Mouse (Mus musculus) hindbrain, embryonic 10.5 days (tissue): Measurements from ENCODE around the gene Smok3c. TPM values are rescaled to one million over a fixed set of nuclear protein-coding genes. Genes with fewer than 3 reads are reported as not detected.
"Not testable (repeated sequence)": the region's sequence is repeated elsewhere in the genome, so short reads cannot be mapped to it uniquely, and the experiment has no call there.

Experiments used
- DNase-seq: peaks from one replicate; pipeline ENCODE4 v3.0.0-alpha.2; 2017; ENCODE audit warnings: low spot score
- H3K27ac ChIP-seq: fragments of 300-500 bp; sonication (generic); 2 replicates; pipeline ENCODE4 v1.5.1; 2016; ENCODE audit warnings: mild to moderate bottlenecking, moderate library complexity
- H3K27me3 ChIP-seq: fragments of 300-500 bp; sonication (generic); 2 replicates; pipeline ENCODE4 v1.6.1; 2016; ENCODE audit warnings: mild to moderate bottlenecking; ENCODE audit not compliant: poor library complexity, insufficient read depth, severe bottlenecking
- H3K36me3 ChIP-seq: fragments of 300-500 bp; sonication (generic); 2 replicates; pipeline ENCODE4 v1.6.1; 2016; ENCODE audit warnings: mild to moderate bottlenecking, moderate library complexity
- H3K4me1 ChIP-seq: fragments of 300-500 bp; sonication (generic); replicated peaks from 2 replicates; pipeline ENCODE4 v1.6.1; 2016; ENCODE audit warnings: mild to moderate bottlenecking
- H3K4me3 ChIP-seq: fragments of 300-500 bp; sonication (generic); 2 replicates; pipeline ENCODE4 v1.5.1; 2016; ENCODE audit warnings: mild to moderate bottlenecking, moderate library complexity
- H3K9me3 ChIP-seq: fragments of 300-500 bp; sonication (generic); 2 replicates; pipeline ENCODE4 v1.6.1; 2016; ENCODE audit warnings: mild to moderate bottlenecking, moderate library complexity
- WGBS: fragments of 180-500 bp; shearing (Covaris S2); methylation state at CpG from one replicate; pipeline ENCODE4 v1.1.7; 2016; 5-methylcytosine and 5-hydroxymethylcytosine counted together
- polyA plus RNA-seq: library from polyadenylated mRNA; unstranded; fragments of >200 nt; fragmentation: Nextera tagmentation; extraction: Ambion mirVana; gene quantifications from 2 replicates; pipeline ENCODE4 v1.2.1, GENCODE M21; 2016

Smok3c gene
- polyA plus RNA-seq = not detected in 2 replicates

- H3K36me3 ChIP-seq, DNase-seq, H3K4me3 ChIP-seq, H3K9me3 ChIP-seq, H3K27me3 ChIP-seq, H3K27ac ChIP-seq, H3K4me1 ChIP-seq: not testable (repeated sequence)
- no CpG with 5 or more reads among the region's 5 CpGs for WGBS
Observed at GRCm38 (mm10) chr5:138052894-138053293, at the start of gene Smok3c. Gene Smok3c (plus strand): TSS chr5:138053194.

GRCm38 (mm10) chr5:138009437-138009836, 43.6 kb upstream of the Smok3c start:
- H3K4me3 ChIP-seq = no peak overlapping the region
- DNase-seq = no peak
- WGBS = 92% methylated on average over 5 of the region's 5 CpGs
- H3K36me3 ChIP-seq = no peaks in the 10 kb centered on the region
- no peaks in the 10 kb centered on the region for H3K4me1 ChIP-seq
- H3K9me3 ChIP-seq = peaks cover 5% of the 10 kb centered on the region; the same call in 1 of the 2 replicates
- no peak overlapping the region for H3K27ac ChIP-seq
- H3K27me3 ChIP-seq = no peaks in the 10 kb centered on the region

DNA sequence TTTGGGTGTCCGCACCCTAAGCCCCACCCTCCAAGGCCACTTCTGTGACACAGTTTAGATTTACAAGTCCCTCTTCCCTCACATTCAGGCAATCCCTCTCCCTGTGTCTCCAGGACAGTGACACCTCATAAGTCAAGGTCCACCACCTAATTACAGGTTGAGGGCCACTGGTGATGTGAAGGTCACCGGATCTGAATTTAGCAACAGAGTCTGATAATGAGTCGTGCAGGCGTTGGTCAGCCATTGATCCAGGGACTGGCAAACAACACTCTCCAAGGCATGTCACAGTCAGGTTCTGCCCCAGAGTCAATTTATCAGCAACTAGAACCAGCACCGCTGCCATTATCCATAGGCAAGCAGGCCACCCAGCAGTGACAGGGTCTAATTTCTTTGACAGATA, 40.6 kb upstream of the Smok3c start:
- Histone ChIP-seq H3K9me3 (no peaks in the 10 kb centered on the region), H3K4me1 (0 out of 2 replicates have a peak, but pooled peaks cover 4% of the 10 kb centered on the region), H3K36me3 (no peaks in the 10 kb centered on the region), H3K4me3 (no peak overlapping the region), H3K27me3 (no peaks in the 10 kb centered on the region), H3K27ac (no peak overlapping the region)
- 92% methylated on average over 5 of the region's 5 CpGs for WGBS
- DNase-seq = no peak

GRCm38 (mm10) chr5:138016530-138016929, 36.5 kb upstream of the Smok3c start:
- Histone ChIP-seq H3K27ac (no peak overlapping the region), H3K36me3 (no peaks in the 10 kb centered on the region), H3K9me3 (no peaks in the 10 kb centered on the region), H3K27me3 (no peaks in the 10 kb centered on the region), H3K4me3 (no peak overlapping the region), H3K4me1 (0 out of 2 replicates have a peak, but pooled peaks cover 4% of the 10 kb centered on the region)
- 85% methylated on average over 2 of the region's 2 CpGs for WGBS
- no peak for DNase-seq

DNA sequence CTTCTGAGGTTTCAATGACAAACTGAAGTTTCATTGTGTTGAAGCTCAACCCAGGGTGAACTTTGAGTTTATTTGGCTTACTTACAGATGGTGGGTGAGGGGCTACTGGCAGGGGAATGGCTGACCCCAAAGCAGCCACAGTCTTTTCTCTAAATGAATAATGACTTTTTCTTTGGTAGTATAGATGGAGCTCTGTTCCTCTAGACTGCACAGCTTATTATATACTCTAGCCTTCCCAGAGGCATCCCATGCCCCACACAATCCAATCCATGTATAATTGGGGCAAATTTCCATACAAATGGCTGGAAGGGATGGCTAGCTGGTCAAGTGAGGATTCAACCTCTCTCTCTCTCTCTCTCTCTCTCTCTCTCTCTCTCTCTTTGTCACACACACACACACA, 36.0 kb upstream of the Smok3c start:
- H3K36me3 ChIP-seq = no peaks in the 10 kb centered on the region
- no peak for DNase-seq
- no peaks in the 10 kb centered on the region for H3K9me3 ChIP-seq
- no peak overlapping the region for H3K27ac ChIP-seq
- 0 out of 2 replicates have a peak, but pooled peaks cover 4% of the 10 kb centered on the region for H3K4me1 ChIP-seq
- H3K4me3 ChIP-seq = no peak overlapping the region
- H3K27me3 ChIP-seq = no peaks in the 10 kb centered on the region

DNA sequence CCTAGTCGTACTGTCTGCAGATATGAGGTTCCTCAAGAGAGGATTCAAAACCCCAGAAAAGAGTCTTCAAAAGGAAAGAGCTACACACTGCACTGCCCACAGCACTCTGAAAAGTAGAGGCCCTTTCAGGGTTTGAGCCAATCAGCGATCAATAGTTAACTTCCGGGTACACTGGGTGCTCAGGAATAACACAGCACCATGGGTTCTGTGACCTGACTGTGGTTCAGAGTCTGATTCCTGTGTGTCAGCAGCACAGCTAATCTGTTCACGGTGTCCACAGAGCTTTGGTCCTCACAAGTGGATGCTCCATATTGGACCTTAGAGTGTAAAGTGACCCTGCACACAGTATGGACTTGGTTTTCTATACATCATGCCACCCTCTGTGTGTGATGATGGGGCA, 33.4 kb upstream of the Smok3c start:
- not testable (repeated sequence) for DNase-seq, H3K4me3 ChIP-seq, H3K27me3 ChIP-seq, H3K9me3 ChIP-seq, H3K4me1 ChIP-seq, H3K27ac ChIP-seq, H3K36me3 ChIP-seq
- WGBS = 92% methylated on average over 4 of the region's 4 CpGs

GRCm38 (mm10) chr5:138020961-138021479, 32.0 kb upstream of the Smok3c start, which contains the start of the genes Smok3a and Smok3b:
Gene Smok3a (plus strand): TSS chr5:138021261.
Gene Smok3b (plus strand): TSS chr5:138021429.
- not testable (repeated sequence) for H3K27me3 ChIP-seq, H3K36me3 ChIP-seq, H3K4me3 ChIP-seq, H3K9me3 ChIP-seq, H3K27ac ChIP-seq, DNase-seq, H3K4me1 ChIP-seq
- 92% methylated on average over 4 of the region's 7 CpGs for WGBS

- no peaks in the 10 kb centered on the region for H3K36me3 ChIP-seq
- no peak overlapping the region for H3K27ac ChIP-seq
- no peak for DNase-seq
- no peak overlapping the region for H3K4me3 ChIP-seq
- H3K9me3 ChIP-seq = no peaks in the 10 kb centered on the region
- no peaks in the 10 kb centered on the region for H3K27me3 ChIP-seq
- 90% methylated on average over 4 of the region's 4 CpGs for WGBS
- no peaks in the 10 kb centered on the region for H3K4me1 ChIP-seq
Observed at GRCm38 (mm10) chr5:138073803-138074202, 20.8 kb downstream of the Smok3c start.

DNA sequence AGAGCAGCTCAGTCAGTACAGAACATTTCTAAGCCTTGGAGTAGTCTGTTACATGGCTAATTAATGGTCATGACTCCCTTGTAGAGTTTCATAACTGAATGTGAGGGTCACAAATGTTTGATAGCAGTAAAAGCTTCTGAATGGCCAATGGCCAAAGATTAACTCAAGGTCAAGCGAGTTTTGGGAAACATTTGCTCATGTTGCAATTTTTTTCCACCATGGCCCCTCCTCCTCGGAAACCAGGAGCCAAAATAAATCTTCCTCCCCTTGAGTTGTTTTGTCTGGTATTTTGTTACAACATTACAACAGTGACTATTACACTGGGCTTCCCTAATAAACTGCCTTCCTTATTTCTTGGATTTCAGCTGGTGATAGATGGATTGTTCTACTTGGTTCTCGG, 22.7 kb downstream of the Smok3c start:
- Histone ChIP-seq H3K4me3 (no peak overlapping the region), H3K27me3 (no peaks in the 10 kb centered on the region), H3K36me3 (no peaks in the 10 kb centered on the region), H3K27ac (no peak overlapping the region), H3K4me1 (no peaks in the 10 kb centered on the region), H3K9me3 (no peaks in the 10 kb centered on the region)
- 79% methylated on average over 3 of the region's 3 CpGs for WGBS
- DNase-seq = no peak

GRCm38 (mm10) chr5:138076148-138076547, 23.2 kb downstream of the Smok3c start:
- DNase-seq = no peak
- Histone ChIP-seq H3K36me3 (no peaks in the 10 kb centered on the region), H3K27ac (no peak overlapping the region), H3K9me3 (no peaks in the 10 kb centered on the region), H3K27me3 (no peaks in the 10 kb centered on the region), H3K4me1 (no peaks in the 10 kb centered on the region), H3K4me3 (no peak overlapping the region)
- WGBS = 55% methylated on average over 2 of the region's 2 CpGs

- no peaks in the 10 kb centered on the region for H3K36me3 ChIP-seq
- H3K27me3 ChIP-seq = no peaks in the 10 kb centered on the region
- WGBS = 93% methylated on average over 5 of the region's 5 CpGs
- H3K4me1 ChIP-seq = 0 out of 2 replicates have a peak, but pooled peaks cover 4% of the 10 kb centered on the region
- H3K4me3 ChIP-seq = no peak overlapping the region
- no peaks in the 10 kb centered on the region for H3K9me3 ChIP-seq
- DNase-seq = no peak
- H3K27ac ChIP-seq = no peak overlapping the region
Observed at GRCm38 (mm10) chr5:138080456-138080855, 27.5 kb downstream of the Smok3c start.

DNA sequence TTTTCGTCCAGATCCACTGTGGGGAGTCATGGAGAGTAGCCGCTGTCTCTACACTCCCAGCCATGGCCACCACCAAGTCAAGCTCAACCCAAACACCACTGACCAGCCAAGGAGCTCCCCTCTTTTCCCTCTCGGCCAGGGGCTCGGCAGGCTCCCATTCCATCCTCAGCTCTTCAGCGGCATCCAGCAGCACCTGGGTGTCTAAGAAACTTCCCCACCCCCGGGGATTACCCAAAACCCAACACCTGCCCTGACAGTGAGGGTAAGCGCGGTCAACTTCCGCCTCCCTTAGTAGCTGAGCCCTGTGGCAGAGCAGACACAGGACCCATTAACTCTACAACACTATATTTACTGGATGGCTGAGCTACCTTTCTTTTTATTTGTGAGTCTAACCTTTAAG, 28.5 kb downstream of the Smok3c start:
- H3K4me3 ChIP-seq = no peak overlapping the region
- no peaks in the 10 kb centered on the region for H3K36me3 ChIP-seq
- no peak overlapping the region for H3K27ac ChIP-seq
- no peak for DNase-seq
- no peaks in the 10 kb centered on the region for H3K9me3 ChIP-seq
- 85% methylated on average over 9 of the region's 9 CpGs for WGBS
- no peaks in the 10 kb centered on the region for H3K27me3 ChIP-seq
- peaks cover 10% of the 10 kb centered on the region for H3K4me1 ChIP-seq

- H3K36me3 ChIP-seq = peaks cover 16% of the 10 kb centered on the region
- H3K27me3 ChIP-seq = no peaks in the 10 kb centered on the region
- no peak for DNase-seq
- H3K4me1 ChIP-seq = peaks cover 14% of the 10 kb centered on the region
- no peak overlapping the region for H3K4me3 ChIP-seq
- no peaks in the 10 kb centered on the region for H3K9me3 ChIP-seq
- H3K27ac ChIP-seq = no peak overlapping the region
- WGBS = 64% methylated on average over 2 of the region's 2 CpGs
Observed at GRCm38 (mm10) chr5:138083318-138083900, 30.4 kb downstream of the Smok3c start.
